Mouse (Mus musculus): ENCODE data around the gene Rnf13. TPM values are rescaled to one million over a fixed set of nuclear protein-coding genes. Genes with fewer than 3 reads are reported as not detected.

Gene Rnf13
- total RNA-seq, 1 experiment from 2014 or later = 136 TPM

DNA sequence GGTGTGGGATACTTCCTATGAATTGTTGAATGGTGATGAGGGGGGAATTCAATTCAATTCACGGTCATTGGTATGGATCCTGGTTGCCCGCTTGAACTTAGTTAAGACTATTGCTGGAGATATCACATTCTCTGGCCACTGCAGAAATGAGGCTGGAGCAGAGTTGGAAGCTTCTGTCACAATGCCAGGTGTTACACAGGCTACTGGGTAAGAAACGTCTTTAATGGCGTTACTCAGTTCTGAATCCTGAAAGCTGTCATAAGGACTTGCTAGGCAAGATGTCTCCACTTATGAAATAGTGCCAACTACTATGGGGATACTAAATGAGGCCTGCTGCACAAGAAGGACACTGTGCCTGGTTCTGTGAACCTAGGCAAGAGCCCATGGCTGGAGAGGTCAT is 101.0 kb downstream of the Rnf13 start:
- no peak for ATAC-seq (replicated peaks; ENCODE audit: insufficient number of reproducible peaks, low FRiP score, low TSS enrichment, poor library complexity, severe bottlenecking)

GRCm38 (mm10) chr3:57843775-57844174 is 107.9 kb downstream of the Rnf13 start:
- ATAC-seq (replicated peaks; ENCODE audit: insufficient number of reproducible peaks, low FRiP score, low TSS enrichment, poor library complexity, severe bottlenecking) = no peak

DNA sequence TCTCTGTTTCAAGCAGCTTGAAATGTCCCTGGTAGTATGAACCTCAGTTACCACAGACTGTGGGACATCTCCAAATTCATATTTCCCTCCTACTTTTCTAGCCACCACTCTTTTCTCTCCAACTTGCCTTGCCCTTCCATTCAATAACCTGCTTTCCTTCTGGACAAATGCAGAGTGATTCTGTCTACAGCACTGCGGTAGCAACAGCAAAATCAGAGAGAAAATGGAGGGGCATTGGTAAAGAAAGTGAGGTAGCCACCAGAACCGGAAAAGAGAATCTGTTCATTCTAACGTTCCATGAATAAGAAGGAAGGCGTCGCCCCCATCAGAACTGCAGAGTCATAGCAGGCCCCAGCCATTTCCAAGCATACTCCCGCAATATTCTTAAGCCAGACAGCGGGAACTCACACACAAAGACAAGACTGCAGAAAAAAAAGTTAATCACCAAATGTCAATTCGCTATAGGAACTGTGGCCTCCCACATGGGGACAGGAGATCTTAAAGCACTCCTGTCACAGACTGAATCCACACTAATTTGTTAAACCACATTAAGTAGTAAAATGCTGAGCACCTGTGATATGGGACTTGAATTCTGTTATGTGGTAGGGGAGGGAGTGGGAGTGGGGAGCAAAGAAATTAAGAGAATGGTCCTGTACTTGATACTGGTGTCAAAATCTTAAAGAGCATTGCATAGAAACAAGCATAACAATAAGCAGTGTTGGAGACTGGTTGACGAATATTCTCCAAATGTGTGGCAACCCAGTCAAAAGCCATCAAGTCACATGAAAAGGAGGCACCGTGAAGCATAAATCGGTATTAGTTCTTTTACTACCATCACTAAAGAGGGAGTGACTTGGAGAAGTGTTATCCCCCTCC is 110.2 kb downstream of the Rnf13 start:
- ATAC-seq (replicated peaks; ENCODE audit: insufficient number of reproducible peaks, low FRiP score, low TSS enrichment, poor library complexity, severe bottlenecking) = no peak

GRCm38 (mm10) chr3:57846662-57846911 is 110.7 kb downstream of the Rnf13 start:
- ATAC-seq (replicated peaks; ENCODE audit: insufficient number of reproducible peaks, low FRiP score, low TSS enrichment, poor library complexity, severe bottlenecking) = no peak

- no peak for ATAC-seq (replicated peaks; ENCODE audit: insufficient number of reproducible peaks, low FRiP score, low TSS enrichment, poor library complexity, severe bottlenecking)
Observed at GRCm38 (mm10) chr3:57846912-57847759, 111.3 kb downstream of the Rnf13 start.

DNA sequence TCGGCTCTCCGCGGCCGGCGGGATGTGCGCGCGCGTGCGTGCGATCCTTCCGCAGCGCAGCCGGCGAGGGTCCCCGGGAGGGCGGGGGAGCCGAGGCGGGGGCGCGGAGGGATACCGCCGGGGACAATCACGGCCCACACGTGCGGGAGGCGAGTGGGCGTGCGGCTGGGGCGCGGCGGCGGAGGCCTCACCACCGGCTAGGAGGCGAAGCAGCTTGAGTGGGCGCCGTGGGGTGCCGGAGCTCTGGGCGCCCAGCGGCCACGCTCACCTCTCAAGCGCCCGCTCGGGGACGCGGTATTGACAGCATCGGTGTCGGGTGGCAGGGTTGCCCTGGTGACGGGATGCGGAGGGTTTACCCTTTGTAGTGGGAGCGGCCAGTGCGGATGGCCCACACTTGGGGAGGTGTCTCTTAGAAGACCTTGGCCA is 111.9 kb downstream of the Rnf13 start, which contains the start of gene Pfn2:
Gene Pfn2, minus strand, starts transcription at position 320 of the 426 bp plus-strand sequence.
- no peak; the same call in 1 of the 2 replicates for ATAC-seq (replicated peaks; ENCODE audit: insufficient number of reproducible peaks, low FRiP score, low TSS enrichment, poor library complexity, severe bottlenecking)

GRCm38 (mm10) chr3:57882945-57883344 is 147.1 kb downstream of the Rnf13 start:
- ATAC-seq (replicated peaks; ENCODE audit: insufficient number of reproducible peaks, low FRiP score, low TSS enrichment, poor library complexity, severe bottlenecking) = no peak

Other genes starting within 250 kb of the Rnf13 start
- 0.10 to 0.21 TPM in 2 of 3 replicates, not detected in the other for gene Wwtr1, start 160.2 kb upstream of the Rnf13 start, total RNA-seq (2017)
- 12.8 to 28.5 TPM (median 25.4 TPM) in 3 replicates for gene Commd2, start 84.3 kb upstream of the Rnf13 start, total RNA-seq (2017)
- gene Ankub1, start 43.3 kb upstream of the Rnf13 start, total RNA-seq (2017) = 0.58 TPM in 1 of 3 replicates, not detected in the others
- 0.96 to 1.1 TPM in 2 of 3 replicates, not detected in the other for gene Pfn2, start 112.0 kb downstream of the Rnf13 start, total RNA-seq (2017)